Mouse (Mus musculus) lung, embryonic 15.5 days (tissue): ENCODE results near the gene Cnrip1. TPM values are rescaled to one million over a fixed set of nuclear protein-coding genes. Genes with fewer than 3 reads are reported as not detected.

Experiments
- ATAC-seq: fragments of 200-750 bp; cut with Nextera tagmentation; 2 replicates; pipeline ENCODE4 v1.8.0; 2017; ENCODE audit warnings: moderate number of reproducible peaks, borderline replicate concordance; ENCODE audit not compliant: low FRiP score, low TSS enrichment; ENCODE audit errors: extremely low read depth
- H3K27ac ChIP-seq: fragments of 300-500 bp; sonication (generic); 2 replicates; pipeline ENCODE4 v1.5.1; 2015; ENCODE audit warnings: moderate library complexity, mild to moderate bottlenecking, inconsistent platforms
- H3K27me3 ChIP-seq: fragments of 300-500 bp; sonication (generic); 2 replicates; pipeline ENCODE4 v1.6.1; 2015; ENCODE audit warnings: inconsistent platforms
- H3K36me3 ChIP-seq: fragments of 300-500 bp; sonication (generic); 2 replicates; pipeline ENCODE4 v1.6.1; 2015; ENCODE audit warnings: inconsistent platforms
- H3K4me1 ChIP-seq: fragments of 300-500 bp; sonication (generic); 2 replicates; pipeline ENCODE4 v1.6.1; 2015; ENCODE audit warnings: inconsistent platforms
- H3K4me2 ChIP-seq: fragments of 300-500 bp; sonication (generic); 2 replicates; pipeline ENCODE4 v1.6.1; 2015; ENCODE audit warnings: inconsistent platforms, mild to moderate bottlenecking, moderate library complexity
- H3K4me3 ChIP-seq: fragments of 300-500 bp; sonication (generic); 2 replicates; pipeline ENCODE4 v1.5.1; 2015; ENCODE audit warnings: mild to moderate bottlenecking, inconsistent platforms
- H3K9ac ChIP-seq: fragments of 300-500 bp; sonication (generic); 2 replicates; pipeline ENCODE4 v1.6.1; 2015; ENCODE audit warnings: inconsistent platforms
- H3K9me3 ChIP-seq: fragments of 300-500 bp; sonication (generic); 2 replicates; pipeline ENCODE4 v1.6.1; 2016; ENCODE audit warnings: inconsistent platforms
- WGBS: fragments of 180-500 bp; shearing (Covaris S2); methylation state at CpG from one replicate; pipeline ENCODE4 v1.1.7; 2015; 5-methylcytosine and 5-hydroxymethylcytosine counted together
- polyA plus RNA-seq: library from polyadenylated mRNA; unstranded; fragments of >200 nt; fragmentation: Nextera tagmentation; extraction: Ambion mirVana; gene quantifications from 2 replicates; pipeline ENCODE4 v1.2.1, GENCODE M21; 2015

Gene Cnrip1
- polyA plus RNA-seq, 1 experiment from 2014 or later, result 35.4 TPM

DNA sequence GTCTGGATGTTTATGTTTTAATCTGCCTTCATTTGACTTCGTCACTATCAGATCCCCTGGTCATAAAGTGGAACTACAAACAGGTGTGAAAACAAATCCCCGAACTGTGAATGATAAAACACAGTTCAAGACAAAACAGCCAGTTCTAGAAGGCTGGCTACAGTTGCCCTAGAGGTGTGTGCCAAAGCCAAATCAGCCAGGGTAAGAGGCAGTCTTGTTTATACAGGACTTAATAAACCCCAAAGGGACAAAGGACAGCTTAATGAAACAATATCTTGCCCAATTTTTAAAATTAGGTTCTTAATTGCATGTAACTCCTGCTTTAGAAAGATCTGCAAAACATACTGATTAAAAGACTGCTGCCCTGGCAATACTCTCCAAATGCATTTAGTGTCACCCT, 75.0 kb downstream of the Cnrip1 start:
- Histone ChIP-seq H3K36me3 (no peaks in the 10 kb centered on the region), H3K4me1 (no peaks in the 10 kb centered on the region), H3K9ac (no peak overlapping the region), H3K4me3 (no peak overlapping the region), H3K4me2 (no peak overlapping the region), H3K27me3 (no peaks in the 10 kb centered on the region), H3K9me3 (no peaks in the 10 kb centered on the region), H3K27ac (no peak overlapping the region)
- ATAC-seq, result no peak
- WGBS, result 42% methylated on average over 2 of the region's 2 CpGs

Other genes with a start within 250 kb of the Cnrip1 start
- 1.6 and 2.7 TPM in 2 replicates for gene Fbxo48, start 100.2 kb upstream of the Cnrip1 start, polyA plus RNA-seq
- gene Plek, start 795 bp downstream of the Cnrip1 start, polyA plus RNA-seq, result 3.8 and 4.2 TPM in 2 replicates
- gene Ppp3r1, start 107.7 kb downstream of the Cnrip1 start, polyA plus RNA-seq, result 90.3 and 92.6 TPM in 2 replicates
- gene Wdr92, start 130.5 kb downstream of the Cnrip1 start, polyA plus RNA-seq, result 26.0 and 27.5 TPM in 2 replicates
- 65.6 and 68.6 TPM in 2 replicates for gene Pno1, start 160.0 kb downstream of the Cnrip1 start, polyA plus RNA-seq
- gene C1d, start 206.0 kb downstream of the Cnrip1 start, polyA plus RNA-seq, result 92.0 and 94.9 TPM in 2 replicates